Mouse (Mus musculus): Measurements from ENCODE around the gene Tuba1c. TPM values are rescaled to one million over a fixed set of nuclear protein-coding genes. Genes with fewer than 3 reads are reported as not detected.

Gene Tuba1c
- polyA plus RNA-seq, 1 experiment from 2014 or later, result 145 TPM

DNA sequence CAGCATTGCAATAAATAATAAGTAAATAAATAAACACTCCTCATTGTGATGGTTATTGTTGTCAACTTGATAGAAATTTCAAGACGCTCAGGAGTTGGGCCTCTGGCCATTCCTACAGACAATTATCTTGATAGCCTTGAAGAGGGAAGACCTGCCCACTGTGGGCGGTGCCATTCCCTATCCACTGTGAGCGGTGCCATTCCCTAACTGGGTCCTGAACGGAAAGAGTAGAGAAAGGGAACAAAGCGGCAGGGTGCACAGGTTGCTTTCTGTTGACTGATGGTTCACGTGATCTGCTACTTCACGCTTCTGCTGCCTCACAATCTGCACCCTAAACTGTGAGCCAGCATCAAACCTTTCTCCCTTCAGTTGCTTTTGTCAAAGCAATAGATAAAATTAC, 8.4 kb upstream of the Tuba1c start:
- Histone ChIP-seq H3K9me3 (no peaks in the 10 kb centered on the region), H3K36me3 (no peaks in the 10 kb centered on the region), H3K4me2 (no peak overlapping the region), H3K4me3 (no peak overlapping the region), H3K4me1 (peaks cover 25% of the 10 kb centered on the region), H3K27ac (no peak overlapping the region), H3K27me3 (no peaks in the 10 kb centered on the region), H3K9ac (no peak overlapping the region)
- WGBS, result 96% methylated on average over 7 of the region's 7 CpGs
- no peak for ATAC-seq (ENCODE audit: insufficient number of reproducible peaks, low FRiP score, low TSS enrichment, low read depth)

DNA sequence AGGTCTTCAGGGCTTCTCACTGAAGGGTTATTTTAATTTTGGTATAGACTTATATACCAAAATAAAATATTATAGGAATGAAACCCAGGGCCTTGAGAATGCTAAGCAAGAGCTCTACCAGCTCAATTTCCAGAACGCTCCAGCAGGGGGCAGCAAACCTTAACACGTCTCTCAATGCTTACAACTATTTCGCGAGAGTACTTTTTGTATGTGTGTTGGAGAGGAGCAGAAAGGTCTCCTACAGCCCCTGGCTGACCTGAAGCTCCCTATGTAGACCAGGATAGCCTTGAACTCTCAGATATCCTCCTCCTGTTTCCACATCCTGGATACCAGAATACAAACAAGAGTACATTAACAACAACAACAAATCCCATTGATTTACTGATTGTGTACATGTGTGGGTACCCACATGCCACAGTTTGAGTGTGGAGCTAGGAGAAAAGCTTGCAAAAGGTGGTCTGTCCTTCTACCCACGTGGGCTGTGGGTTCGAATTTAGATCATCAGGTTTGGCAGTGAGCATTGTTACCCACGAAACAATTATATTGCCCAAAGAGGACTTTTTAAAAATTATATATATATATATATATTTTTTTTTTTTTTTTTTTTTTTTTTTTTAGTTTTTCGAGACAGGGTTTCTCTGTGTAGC, 4.9 kb upstream of the Tuba1c start:
- H3K9me3 ChIP-seq, result no peaks in the 10 kb centered on the region
- no peak overlapping the region for H3K4me3 ChIP-seq
- H3K27me3 ChIP-seq, result no peaks in the 10 kb centered on the region
- H3K27ac ChIP-seq, result no peak overlapping the region
- 16% methylated on average over 7 of the region's 8 CpGs for WGBS
- H3K36me3 ChIP-seq, result no peaks in the 10 kb centered on the region
- no peak overlapping the region for H3K9ac ChIP-seq
- peaks cover 11% of the 10 kb centered on the region for H3K4me1 ChIP-seq
- no peak overlapping the region for H3K4me2 ChIP-seq
- ATAC-seq (ENCODE audit: insufficient number of reproducible peaks, low FRiP score, low TSS enrichment, low read depth), result no peak

DNA sequence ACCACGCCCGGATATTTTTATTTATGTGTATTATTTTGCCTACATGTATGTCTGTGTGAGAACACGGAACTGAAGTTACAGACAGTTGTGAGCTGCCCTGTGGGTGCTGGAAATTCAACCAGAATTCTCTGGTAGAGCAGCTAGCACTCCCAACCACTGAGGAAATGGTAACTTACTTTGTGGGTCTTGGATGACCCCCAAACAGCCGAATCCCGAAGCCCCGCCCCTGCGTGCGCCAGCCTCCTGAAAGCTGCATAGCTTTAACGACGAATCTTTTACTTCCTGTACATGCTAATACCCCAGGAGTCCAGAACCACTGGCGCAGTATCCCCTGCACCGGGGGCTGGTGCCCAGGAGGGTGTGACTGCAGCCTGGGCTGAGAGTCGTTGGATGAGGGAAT, 4.3 kb upstream of the Tuba1c start:
- H3K27ac ChIP-seq, result no peak overlapping the region
- H3K4me1 ChIP-seq, result peaks cover 11% of the 10 kb centered on the region
- no peak overlapping the region for H3K4me3 ChIP-seq
- H3K4me2 ChIP-seq, result no peak overlapping the region
- H3K9ac ChIP-seq, result no peak overlapping the region
- no peak for ATAC-seq (ENCODE audit: insufficient number of reproducible peaks, low FRiP score, low TSS enrichment, low read depth)
- no peaks in the 10 kb centered on the region for H3K36me3 ChIP-seq
- 67% methylated on average over 13 of the region's 13 CpGs for WGBS
- no peaks in the 10 kb centered on the region for H3K9me3 ChIP-seq
- no peaks in the 10 kb centered on the region for H3K27me3 ChIP-seq

DNA sequence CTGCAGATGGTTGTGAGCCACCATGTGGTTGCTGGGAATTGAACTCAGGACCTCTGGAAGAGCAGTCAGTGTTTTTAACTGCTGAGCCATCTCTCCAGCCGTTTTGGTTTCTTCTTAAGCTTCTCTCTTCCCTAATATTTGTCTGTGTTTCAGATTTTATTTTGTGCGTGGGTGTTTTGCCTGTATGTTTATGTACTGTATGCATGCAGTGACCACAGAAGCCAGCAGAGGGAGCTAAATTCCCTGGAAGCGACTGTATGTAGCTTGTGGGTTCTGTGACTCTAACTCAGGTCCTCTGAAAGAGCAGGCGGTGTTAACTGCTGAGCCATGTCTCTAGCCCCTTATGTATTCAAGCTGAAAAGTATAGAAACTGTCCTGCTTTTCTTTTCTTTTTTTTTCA, 3.4 kb upstream of the Tuba1c start:
- no peaks in the 10 kb centered on the region for H3K27me3 ChIP-seq
- H3K4me3 ChIP-seq, result no peak overlapping the region
- ATAC-seq (ENCODE audit: insufficient number of reproducible peaks, low FRiP score, low TSS enrichment, low read depth), result no peak
- peaks cover 14% of the 10 kb centered on the region for H3K4me1 ChIP-seq
- no peak overlapping the region for H3K9ac ChIP-seq
- H3K4me2 ChIP-seq, result no peak overlapping the region
- no peaks in the 10 kb centered on the region for H3K9me3 ChIP-seq
- H3K36me3 ChIP-seq, result no peaks in the 10 kb centered on the region
- no peak overlapping the region for H3K27ac ChIP-seq
- 64% methylated on average over 4 of the region's 4 CpGs for WGBS

DNA sequence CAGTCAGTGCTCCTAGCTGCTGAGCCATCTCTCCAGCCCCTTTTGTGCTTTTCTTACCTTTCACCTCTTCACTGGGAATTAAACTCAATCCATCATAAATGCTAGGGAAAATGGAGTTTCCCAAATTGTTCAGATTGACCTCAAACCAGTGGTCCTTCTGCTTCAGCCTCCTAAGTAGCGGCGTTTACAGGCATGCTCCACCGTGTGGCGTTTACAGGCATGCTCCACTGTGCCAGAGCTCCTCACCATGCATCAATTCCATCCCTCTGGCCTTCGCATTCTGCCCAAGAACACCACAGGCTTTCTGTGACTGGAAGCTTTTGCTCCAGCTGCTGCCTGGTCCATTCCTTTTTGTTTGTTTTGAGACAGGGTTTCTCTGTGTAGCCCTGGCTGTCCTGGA, 2.6 kb upstream of the Tuba1c start:
- 67% methylated on average over 5 of the region's 5 CpGs for WGBS
- ATAC-seq (ENCODE audit: insufficient number of reproducible peaks, low FRiP score, low TSS enrichment, low read depth), result no peak

DNA sequence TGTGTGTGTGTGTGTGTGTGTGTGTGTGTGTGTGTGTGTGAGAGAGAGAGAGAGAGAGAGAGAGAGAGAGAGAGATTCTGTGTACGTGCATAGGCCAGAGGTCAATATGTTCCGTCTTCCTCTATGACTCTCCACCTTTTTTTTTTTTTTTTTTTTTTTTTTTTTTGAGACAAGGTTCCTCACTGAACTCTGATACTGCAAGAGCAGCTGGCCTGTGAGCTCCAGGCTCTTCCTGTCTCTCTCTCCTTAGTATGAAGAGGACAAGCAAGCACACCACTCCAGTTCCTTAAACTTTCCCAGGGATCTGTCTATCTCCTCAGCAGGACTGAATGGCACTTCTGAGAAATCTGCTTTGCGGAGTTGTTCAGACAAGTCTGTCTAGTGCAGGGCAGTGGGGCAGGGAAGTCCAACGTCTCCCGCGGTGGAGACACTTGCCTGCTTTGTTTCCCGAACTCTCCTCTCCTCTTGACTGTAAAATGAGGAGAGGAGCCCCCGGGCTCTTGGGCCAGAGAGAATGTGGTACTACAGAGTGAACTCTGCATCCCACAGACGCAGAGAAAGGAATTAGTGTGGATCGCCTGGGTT, 725 bp upstream of the Tuba1c start:
- peak overlapping the region; percentile 60 for H3K4me2 ChIP-seq
- H3K4me3 ChIP-seq, result peak overlapping the region; percentile 71
- H3K4me1 ChIP-seq, result peaks cover 36% of the 10 kb centered on the region
- no peaks in the 10 kb centered on the region for H3K36me3 ChIP-seq
- no peaks in the 10 kb centered on the region for H3K9me3 ChIP-seq
- peak overlapping the region; percentile 92 for H3K27ac ChIP-seq
- no peak for ATAC-seq (ENCODE audit: insufficient number of reproducible peaks, low FRiP score, low TSS enrichment, low read depth)
- no peaks in the 10 kb centered on the region for H3K27me3 ChIP-seq
- WGBS, result 4% methylated on average over 10 of the region's 10 CpGs
- peak overlapping the region; percentile 34; the same call in 1 of the 2 replicates for H3K9ac ChIP-seq

More for the DNA sequence above, 2.6 kb upstream of the Tuba1c start:
- Histone ChIP-seq H3K4me3 (no peak overlapping the region), H3K9ac (no peak overlapping the region), H3K36me3 (no peaks in the 10 kb centered on the region), H3K4me2 (no peak overlapping the region), H3K27me3 (no peaks in the 10 kb centered on the region), H3K4me1 (peaks cover 21% of the 10 kb centered on the region), H3K27ac (no peak overlapping the region), H3K9me3 (no peaks in the 10 kb centered on the region)

DNA sequence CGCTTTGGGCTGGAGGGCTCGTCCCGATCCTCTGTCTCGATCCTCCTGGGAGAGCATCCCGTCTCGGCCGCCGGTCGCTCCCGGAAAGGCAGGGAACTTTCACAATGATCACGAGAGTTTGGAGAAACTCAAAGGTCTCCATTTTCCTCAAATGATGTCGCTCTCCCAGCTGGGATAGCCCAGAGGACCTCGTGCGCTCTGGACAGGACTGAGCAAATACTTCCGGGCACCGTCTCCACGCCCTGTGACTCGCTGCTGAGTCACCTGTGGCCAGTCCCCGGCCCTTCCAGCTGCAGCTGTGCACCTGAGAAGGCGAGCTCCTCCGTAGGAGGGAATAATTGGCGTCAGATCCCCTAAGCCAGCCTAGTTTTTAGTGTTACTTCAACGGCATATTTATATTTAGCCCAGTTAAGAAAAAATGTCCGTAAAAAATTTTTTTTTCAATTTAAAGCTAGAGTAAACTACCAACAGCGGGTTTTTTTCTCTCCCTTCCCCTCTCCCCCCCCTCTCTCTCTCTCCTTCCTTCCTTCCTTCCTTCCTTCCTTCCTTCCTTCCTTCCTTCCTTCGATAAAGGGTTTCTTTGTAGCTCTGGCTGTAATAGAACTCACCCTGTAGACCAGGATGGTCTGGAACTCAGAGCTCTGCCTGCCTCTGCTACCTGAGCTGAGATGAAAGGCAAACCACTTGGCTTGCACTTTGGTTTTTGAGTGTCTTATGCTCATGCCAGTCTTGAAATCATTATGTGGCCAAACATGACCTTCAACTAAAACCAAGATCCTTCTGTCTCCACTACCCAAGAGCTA, 1.1 kb downstream of the Tuba1c start:
- Histone ChIP-seq H3K9me3 (no peaks in the 10 kb centered on the region), H3K4me2 (peak overlapping the region; percentile 60), H3K4me1 (peaks cover 33% of the 10 kb centered on the region), H3K27ac (peak overlapping the region; percentile 92), H3K36me3 (peaks cover 14% of the 10 kb centered on the region), H3K9ac (peak overlapping the region; percentile 72), H3K4me3 (peak overlapping the region; percentile 71), H3K27me3 (no peaks in the 10 kb centered on the region)
- 7% methylated on average over 26 of the region's 26 CpGs for WGBS
- 0 out of 2 replicates have a peak, but pooled peaks have one; percentile 1 for ATAC-seq (ENCODE audit: insufficient number of reproducible peaks, low FRiP score, low TSS enrichment, low read depth)

DNA sequence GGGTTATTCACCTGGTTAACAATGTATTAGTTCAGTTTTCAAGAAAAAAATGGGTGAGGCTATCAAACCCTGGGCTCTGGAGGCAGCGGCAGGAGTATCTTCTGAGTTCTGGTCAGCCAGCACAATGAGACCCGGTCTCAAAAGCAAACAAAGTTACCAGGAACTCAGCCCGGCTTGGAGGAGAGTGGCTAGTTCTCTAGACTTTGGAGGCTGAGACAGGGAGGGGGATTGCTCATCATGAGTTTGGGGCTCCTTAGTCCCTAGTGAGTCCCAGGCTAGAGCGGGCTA, 1.6 kb downstream of the Tuba1c start:
- Histone ChIP-seq H3K4me3 (peak overlapping the region; percentile 71), H3K27ac (no peak overlapping the region), H3K9ac (no peak overlapping the region), H3K9me3 (no peaks in the 10 kb centered on the region), H3K4me1 (peaks cover 33% of the 10 kb centered on the region), H3K27me3 (no peaks in the 10 kb centered on the region), H3K36me3 (peaks cover 19% of the 10 kb centered on the region), H3K4me2 (peak overlapping the region; percentile 60)
- 76% methylated on average over 4 of the region's 4 CpGs for WGBS
- ATAC-seq (ENCODE audit: insufficient number of reproducible peaks, low FRiP score, low TSS enrichment, low read depth), result no peak

DNA sequence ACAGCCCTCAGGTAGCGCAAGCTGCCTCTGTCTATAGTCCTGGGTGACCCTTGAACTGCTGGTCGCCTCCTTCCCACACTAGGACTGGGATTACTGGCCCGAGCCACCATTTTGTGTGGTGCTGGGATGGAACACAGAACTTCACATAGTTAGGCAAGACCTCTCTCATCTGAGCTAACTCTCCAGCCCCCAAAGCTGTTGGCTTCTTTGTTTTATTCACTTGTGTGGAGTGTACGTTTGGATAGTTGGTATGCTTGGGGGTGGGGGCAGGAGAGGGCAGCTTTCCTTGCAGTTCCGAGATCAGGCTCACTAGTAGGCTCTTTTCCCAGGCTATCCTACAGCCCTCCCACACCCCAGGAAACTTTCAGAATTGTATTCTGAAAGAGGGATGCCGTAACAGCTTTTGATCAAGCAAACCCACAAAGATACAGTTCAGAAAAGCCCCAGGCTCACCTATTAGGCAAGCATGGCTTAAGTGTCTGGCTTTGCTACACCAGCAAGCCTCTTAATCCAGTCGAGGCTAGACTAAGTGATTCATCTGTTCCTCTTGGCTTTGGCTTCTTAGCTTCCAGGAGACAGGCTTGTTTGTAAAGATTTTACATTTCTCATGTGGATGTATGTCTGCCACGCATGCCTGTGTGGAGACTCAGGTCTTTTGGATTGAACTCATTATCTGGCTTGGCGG, 2.5 kb downstream of the Tuba1c start:
- Histone ChIP-seq H3K4me3 (peak overlapping the region; percentile 71), H3K9me3 (no peaks in the 10 kb centered on the region), H3K27me3 (no peaks in the 10 kb centered on the region), H3K36me3 (peaks cover 25% of the 10 kb centered on the region), H3K27ac (no peak overlapping the region), H3K4me2 (peak overlapping the region; percentile 60), H3K4me1 (peaks cover 33% of the 10 kb centered on the region), H3K9ac (no peak overlapping the region)
- WGBS, result 64% methylated on average over 9 of the region's 9 CpGs
- ATAC-seq (ENCODE audit: insufficient number of reproducible peaks, low FRiP score, low TSS enrichment, low read depth), result no peak

DNA sequence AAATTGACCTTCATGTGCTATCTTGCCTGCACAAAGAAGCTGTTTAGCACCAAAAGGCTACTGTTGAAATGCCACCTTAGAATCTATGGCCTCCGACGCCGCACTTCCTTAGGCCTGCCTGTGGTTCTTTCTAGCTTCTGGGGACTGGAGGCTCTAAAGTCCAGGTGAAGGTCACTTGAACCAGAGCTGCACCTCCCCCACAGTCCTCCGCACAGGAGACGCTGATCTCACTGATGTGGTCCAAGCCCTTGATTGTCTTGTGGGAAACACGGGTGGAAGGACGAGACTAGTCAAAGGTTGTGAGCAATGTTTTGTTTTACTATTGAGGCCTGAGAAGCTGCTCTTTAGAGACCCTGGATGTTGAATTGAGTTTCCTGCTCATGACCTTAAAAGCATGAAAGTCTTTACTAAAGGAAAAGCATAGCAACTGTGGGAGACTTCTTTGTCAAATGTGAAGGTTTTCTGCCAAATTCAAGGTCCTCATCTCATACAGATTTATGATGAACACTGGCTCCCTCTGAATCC, 3.1 kb downstream of the Tuba1c start:
- Histone ChIP-seq H3K4me1 (peaks cover 33% of the 10 kb centered on the region), H3K9ac (no peak overlapping the region), H3K27me3 (no peaks in the 10 kb centered on the region), H3K27ac (no peak overlapping the region), H3K36me3 (peaks cover 25% of the 10 kb centered on the region), H3K4me2 (peak overlapping the region; percentile 60), H3K4me3 (0 out of 2 replicates have a peak overlapping the region, but pooled peaks have one; percentile 71), H3K9me3 (no peaks in the 10 kb centered on the region)
- no peak for ATAC-seq (ENCODE audit: insufficient number of reproducible peaks, low FRiP score, low TSS enrichment, low read depth)
- 78% methylated on average over 7 of the region's 7 CpGs for WGBS

DNA sequence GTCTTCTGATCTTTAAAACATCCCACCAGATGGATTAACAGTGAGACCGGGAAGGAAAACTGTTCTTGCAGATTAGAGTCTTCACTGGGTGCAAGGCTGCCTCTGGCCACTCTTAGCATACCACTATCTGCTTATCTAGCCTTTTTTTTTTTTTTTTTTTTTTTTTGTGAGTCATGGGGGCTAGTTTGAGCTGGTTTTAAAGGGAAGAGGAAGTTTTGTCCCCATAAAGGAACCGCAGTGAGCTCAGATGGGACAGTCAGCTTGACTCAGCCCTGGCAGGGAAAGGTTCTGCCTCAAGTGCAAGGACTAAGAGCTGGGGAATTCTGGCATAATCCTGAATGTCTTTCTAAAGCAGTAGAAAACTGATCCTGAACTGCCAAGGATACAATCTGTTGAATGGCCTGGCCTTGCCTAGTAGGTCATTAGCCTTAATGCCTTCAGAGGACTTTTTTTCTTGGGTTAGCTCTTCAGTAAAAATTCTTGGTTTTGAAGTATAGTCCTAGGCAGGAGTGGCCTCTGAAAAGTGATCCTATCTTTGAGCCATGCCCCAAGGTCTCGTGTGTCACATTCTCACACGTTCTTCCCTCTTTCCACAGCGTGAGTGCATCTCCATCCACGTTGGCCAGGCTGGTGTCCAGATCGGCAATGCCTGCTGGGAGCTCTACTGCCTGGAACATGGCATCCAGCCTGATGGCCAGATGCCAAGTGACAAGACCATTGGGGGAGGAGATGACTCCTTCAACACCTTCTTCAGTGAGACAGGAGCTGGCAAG, 4.0 kb downstream of the Tuba1c start:
- Histone ChIP-seq H3K9ac (no peak overlapping the region), H3K27me3 (no peaks in the 10 kb centered on the region), H3K36me3 (peaks cover 30% of the 10 kb centered on the region), H3K9me3 (no peaks in the 10 kb centered on the region), H3K27ac (no peak overlapping the region), H3K4me2 (no peak overlapping the region), H3K4me1 (peaks cover 33% of the 10 kb centered on the region), H3K4me3 (no peak overlapping the region)
- ATAC-seq (ENCODE audit: insufficient number of reproducible peaks, low FRiP score, low TSS enrichment, low read depth), result no peak
- 84% methylated on average over 7 of the region's 7 CpGs for WGBS

Data from limb, embryonic 15.5 days (tissue).